Mouse (Mus musculus) embryonic fibroblast, embryonic 13.5 days (primary cell): Measurements from ENCODE around the gene Mindy3.

ENCODE experiments used
- CTCF ChIP-seq: IDR thresholded peaks from 2 replicates; pipeline ENCODE4 v1.5.1; 2011; ENCODE audit warnings: mild to moderate bottlenecking, control low read depth, low read length, moderate library complexity, borderline replicate concordance; ENCODE audit not compliant: insufficient read depth
- POLR2A ChIP-seq: IDR thresholded peaks from 2 replicates; pipeline ENCODE4 v1.6.1; 2011; ENCODE audit warnings: low read depth, mild to moderate bottlenecking, control low read depth, low read length, moderate library complexity

DNA sequence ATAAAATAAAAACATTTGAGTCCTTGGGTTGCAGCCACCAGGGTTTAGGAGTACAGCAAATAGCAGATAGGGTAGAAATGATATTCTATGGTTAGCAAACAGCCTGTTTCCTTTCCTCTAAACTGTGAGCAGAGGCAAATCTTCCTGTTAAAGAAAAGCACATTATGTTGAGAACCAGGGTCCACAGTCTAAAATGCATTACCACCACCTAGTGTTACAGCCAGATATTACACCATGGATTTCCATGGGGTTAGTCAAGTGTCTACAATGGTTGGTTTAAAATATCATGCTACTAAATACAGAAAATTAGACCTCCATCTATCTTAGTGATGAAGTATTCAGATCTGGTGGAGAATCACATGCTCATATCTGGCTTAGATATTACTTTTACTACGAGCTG is 30.2 kb downstream of the Mindy3 start:
- TF ChIP-seq CTCF (no peak), POLR2A (no peak)
